Mouse (Mus musculus): ENCODE data around the gene Ttll13.

DNA sequence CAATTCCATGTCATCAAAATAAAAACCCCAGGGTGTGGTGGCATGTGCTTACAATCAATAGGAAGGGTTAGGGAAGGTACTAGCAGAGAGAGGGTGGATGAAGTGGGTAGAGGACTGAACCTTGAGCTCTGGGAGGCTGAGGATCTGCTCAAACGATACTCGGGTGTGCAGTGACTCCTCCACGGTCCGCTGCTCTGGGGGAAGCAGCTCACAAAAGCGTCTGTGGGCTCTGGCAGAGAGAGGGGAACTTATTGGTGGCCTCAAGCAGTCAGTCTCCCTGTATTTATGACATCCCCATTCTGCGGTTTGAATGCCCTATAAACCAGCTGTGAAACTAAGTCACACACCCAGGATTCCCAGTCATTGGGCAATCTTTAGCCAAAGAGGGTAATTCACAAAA lies 16.0 kb upstream of the Ttll13 start:
- no peak for TF ChIP-seq CTCF (IDR thresholded peaks at IDR 0.05; ENCODE audit: borderline replicate concordance, control insufficient read depth, extremely low read depth, insufficient read depth, low read length, poor library complexity)
- TF ChIP-seq POLR2A (IDR thresholded peaks at IDR 0.05; ENCODE audit: control insufficient read depth, extremely low read depth, insufficient read depth, low read length, poor library complexity) = no peak

Data from thymus, adult 2 months (tissue).